Mouse (Mus musculus): ENCODE results near the gene Actrt2. TPM values are rescaled to one million over a fixed set of nuclear protein-coding genes. Genes with fewer than 3 reads are reported as not detected.

The Actrt2 gene
- polyA plus RNA-seq, 1 experiment from 2014 or later, result not detected

- Histone ChIP-seq H3K4me1 (replicated peaks; ENCODE audit: insufficient read depth, low read length) (no peaks in the 10 kb centered on the region), H3K4me3 (replicated peaks; ENCODE audit: low read depth, low read length) (no peak overlapping the region), H3K36me3 (ENCODE audit: insufficient read depth, low read length) (no peaks in the 10 kb centered on the region), H3K9me3 (replicated peaks; ENCODE audit: low read length) (no peaks in the 10 kb centered on the region), H3K27me3 (ENCODE audit: insufficient read depth, low read length) (0 out of 2 replicates have a peak, but pooled peaks cover 2% of the 10 kb centered on the region), H3K27ac (no peak overlapping the region), H3K9ac (ENCODE audit: low read depth, low read length) (no peak overlapping the region), H3K4me2 (ENCODE audit: low read length) (no peak overlapping the region)
- WGBS, result 39% methylated on average over 15 of the region's 15 CpGs
- ATAC-seq (replicated peaks; ENCODE audit: low FRiP score, low read depth) (no peak), DNase-seq (ENCODE audit: low spot score) (no peak)
- no peak for TF ChIP-seq CTCF (IDR thresholded peaks at IDR 0.05; ENCODE audit: low read depth)
These were observed 7.3 kb upstream of the Actrt2 start for GRCm38 (mm10) chr4:154674966-154675365.

GRCm38 (mm10) chr4:154674541-154674940 lies 6.9 kb upstream of the Actrt2 start:
- DNase-seq (ENCODE audit: low spot score) (peak; percentile 59), ATAC-seq (replicated peaks; ENCODE audit: low FRiP score, low read depth) (no peak)
- Histone ChIP-seq H3K4me1 (replicated peaks; ENCODE audit: insufficient read depth, low read length) (no peaks in the 10 kb centered on the region), H3K27me3 (ENCODE audit: insufficient read depth, low read length) (0 out of 2 replicates have a peak, but pooled peaks cover 2% of the 10 kb centered on the region), H3K9me3 (replicated peaks; ENCODE audit: low read length) (no peaks in the 10 kb centered on the region), H3K36me3 (ENCODE audit: insufficient read depth, low read length) (no peaks in the 10 kb centered on the region), H3K4me2 (ENCODE audit: low read length) (no peak overlapping the region), H3K27ac (no peak overlapping the region), H3K4me3 (replicated peaks; ENCODE audit: low read depth, low read length) (no peak overlapping the region), H3K9ac (ENCODE audit: low read depth, low read length) (no peak overlapping the region)
- peak; percentile 84 for TF ChIP-seq CTCF (IDR thresholded peaks at IDR 0.05; ENCODE audit: low read depth)
- 4% methylated on average over 12 of the region's 12 CpGs for WGBS

GRCm38 (mm10) chr4:154673986-154674385 lies 6.3 kb upstream of the Actrt2 start:
- no peak overlapping the region for H3K27ac ChIP-seq
- WGBS, result 71% methylated on average over 4 of the region's 4 CpGs
- H3K27me3 ChIP-seq (ENCODE audit: insufficient read depth, low read length), result 0 out of 2 replicates have a peak, but pooled peaks cover 2% of the 10 kb centered on the region
- H3K9me3 ChIP-seq (replicated peaks; ENCODE audit: low read length), result no peaks in the 10 kb centered on the region
- no peak overlapping the region for H3K4me3 ChIP-seq (replicated peaks; ENCODE audit: low read depth, low read length)
- no peak overlapping the region for H3K4me2 ChIP-seq (ENCODE audit: low read length)
- no peaks in the 10 kb centered on the region for H3K36me3 ChIP-seq (ENCODE audit: insufficient read depth, low read length)
- H3K9ac ChIP-seq (ENCODE audit: low read depth, low read length), result no peak overlapping the region
- no peak for TF ChIP-seq CTCF (IDR thresholded peaks at IDR 0.05; ENCODE audit: low read depth)
- ATAC-seq (replicated peaks; ENCODE audit: low FRiP score, low read depth) (no peak), DNase-seq (ENCODE audit: low spot score) (no peak)
- no peaks in the 10 kb centered on the region for H3K4me1 ChIP-seq (replicated peaks; ENCODE audit: insufficient read depth, low read length)

GRCm38 (mm10) chr4:154672027-154672426 lies 4.4 kb upstream of the Actrt2 start:
- Histone ChIP-seq H3K9ac (ENCODE audit: low read depth, low read length) (no peak overlapping the region), H3K36me3 (ENCODE audit: insufficient read depth, low read length) (no peaks in the 10 kb centered on the region), H3K9me3 (replicated peaks; ENCODE audit: low read length) (no peaks in the 10 kb centered on the region), H3K4me1 (replicated peaks; ENCODE audit: insufficient read depth, low read length) (no peaks in the 10 kb centered on the region), H3K27me3 (ENCODE audit: insufficient read depth, low read length) (0 out of 2 replicates have a peak, but pooled peaks cover 2% of the 10 kb centered on the region), H3K4me3 (replicated peaks; ENCODE audit: low read depth, low read length) (no peak overlapping the region), H3K27ac (peak overlapping the region; percentile 67), H3K4me2 (ENCODE audit: low read length) (no peak overlapping the region)
- no peak for ATAC-seq (replicated peaks; ENCODE audit: low FRiP score, low read depth)
- no peak for DNase-seq (ENCODE audit: low spot score)
- 32% methylated on average over 1 of the region's 1 CpGs for WGBS
- TF ChIP-seq CTCF (IDR thresholded peaks at IDR 0.05; ENCODE audit: low read depth), result no peak

- H3K9ac ChIP-seq (ENCODE audit: low read depth, low read length), result no peak overlapping the region
- no peak overlapping the region for H3K4me3 ChIP-seq (replicated peaks; ENCODE audit: low read depth, low read length)
- H3K36me3 ChIP-seq (ENCODE audit: insufficient read depth, low read length), result no peaks in the 10 kb centered on the region
- H3K9me3 ChIP-seq (replicated peaks; ENCODE audit: low read length), result no peaks in the 10 kb centered on the region
- no peak overlapping the region for H3K4me2 ChIP-seq (ENCODE audit: low read length)
- DNase-seq (ENCODE audit: low spot score), result peak; percentile 63
- 12% methylated on average over 8 of the region's 8 CpGs for WGBS
- H3K27me3 ChIP-seq (ENCODE audit: insufficient read depth, low read length), result 0 out of 2 replicates have a peak, but pooled peaks cover 2% of the 10 kb centered on the region
- H3K4me1 ChIP-seq (replicated peaks; ENCODE audit: insufficient read depth, low read length), result no peaks in the 10 kb centered on the region
- peak overlapping the region; percentile 67 for H3K27ac ChIP-seq
- TF ChIP-seq CTCF (IDR thresholded peaks at IDR 0.05; ENCODE audit: low read depth), result no peak
- peak; percentile 62; the same call in 1 of the 2 replicates for ATAC-seq (replicated peaks; ENCODE audit: low FRiP score, low read depth)
These were observed 3.7 kb upstream of the Actrt2 start for GRCm38 (mm10) chr4:154671232-154671912.

- Histone ChIP-seq H3K9ac (ENCODE audit: low read depth, low read length) (no peak overlapping the region), H3K36me3 (ENCODE audit: insufficient read depth, low read length) (no peaks in the 10 kb centered on the region), H3K27me3 (ENCODE audit: insufficient read depth, low read length) (peaks cover 4% of the 10 kb centered on the region; the same call in 1 of the 2 replicates), H3K9me3 (replicated peaks; ENCODE audit: low read length) (no peaks in the 10 kb centered on the region), H3K4me3 (replicated peaks; ENCODE audit: low read depth, low read length) (no peak overlapping the region), H3K27ac (no peak overlapping the region), H3K4me2 (ENCODE audit: low read length) (no peak overlapping the region), H3K4me1 (replicated peaks; ENCODE audit: insufficient read depth, low read length) (no peaks in the 10 kb centered on the region)
- DNase-seq (ENCODE audit: low spot score), result no peak
- WGBS, result 51% methylated on average over 12 of the region's 12 CpGs
- no peak for TF ChIP-seq CTCF (IDR thresholded peaks at IDR 0.05; ENCODE audit: low read depth)
- no peak for ATAC-seq (replicated peaks; ENCODE audit: low FRiP score, low read depth)
These were observed 4.9 kb downstream of the Actrt2 start for GRCm38 (mm10) chr4:154662681-154663215.

All from kidney, postnatal 0 days (tissue).